Mouse (Mus musculus) neural tube, embryonic 11.5 days (tissue): ENCODE measurements at regions not wholly inside any gene's neighbourhood (a gene's known extent, or its start where the extent isn't known, plus 50 kb on each side); places are given as distances from the start of the nearest gene placed in this dataset.

Source experiments
- ATAC-seq: fragments of 200-750 bp; cut with Nextera tagmentation; 2 replicates; pipeline ENCODE4 v1.8.0; 2017; ENCODE audit warnings: moderate number of reproducible peaks, mild to moderate bottlenecking, moderate TSS enrichment, moderate library complexity; ENCODE audit not compliant: insufficient read depth, low FRiP score, low TSS enrichment
- DNase-seq: peaks from one replicate; pipeline ENCODE4 v3.0.0-alpha.2; 2015; ENCODE audit warnings: low spot score
- H3K27ac ChIP-seq: fragments of 300-500 bp; sonication (generic); 2 replicates; pipeline ENCODE4 v1.5.1; 2014; ENCODE audit warnings: low read depth, mild to moderate bottlenecking, low read length
- H3K27me3 ChIP-seq: fragments of 300-500 bp; sonication (generic); 2 replicates; pipeline ENCODE4 v1.6.1; 2014; ENCODE audit warnings: mild to moderate bottlenecking, low read length, mixed read lengths; ENCODE audit not compliant: control insufficient read depth, insufficient read depth
- H3K36me3 ChIP-seq: fragments of 300-500 bp; sonication (generic); 2 replicates; pipeline ENCODE4 v1.6.1; 2014; ENCODE audit warnings: mild to moderate bottlenecking, low read length, moderate library complexity, mixed read lengths; ENCODE audit not compliant: control insufficient read depth, insufficient read depth
- H3K4me1 ChIP-seq: fragments of 300-500 bp; sonication (generic); 2 replicates; pipeline ENCODE4 v1.6.1; 2014; ENCODE audit warnings: low read length, mixed read lengths; ENCODE audit not compliant: control insufficient read depth, insufficient read depth
- H3K4me2 ChIP-seq: fragments of 300-500 bp; sonication (generic); 2 replicates; pipeline ENCODE4 v1.6.1; 2014; ENCODE audit warnings: low read depth, mild to moderate bottlenecking, moderate library complexity
- H3K4me3 ChIP-seq: fragments of 300-500 bp; sonication (generic); 2 replicates; pipeline ENCODE4 v1.5.1; 2014; ENCODE audit warnings: low read depth, low read length
- H3K9ac ChIP-seq: fragments of 300-500 bp; sonication (generic); 2 replicates; pipeline ENCODE4 v1.6.1; 2014; ENCODE audit warnings: mild to moderate bottlenecking, low read length
- H3K9me3 ChIP-seq: fragments of 300-500 bp; sonication (generic); 2 replicates; pipeline ENCODE4 v1.6.1; 2016; ENCODE audit warnings: low read length; ENCODE audit not compliant: control insufficient read depth
- WGBS: fragments of 180-500 bp; shearing (Covaris S2); extraction: QIAGEN DNeasy Blood & Tissue Kit; methylation state at CpG from one replicate; pipeline ENCODE4 v1.1.7; 2014; 5-methylcytosine and 5-hydroxymethylcytosine counted together

- no peak for DNase-seq
- no peaks in the 10 kb centered on the region for H3K9me3 ChIP-seq
- no peak overlapping the region for H3K9ac ChIP-seq
- H3K27me3 ChIP-seq, result no peaks in the 10 kb centered on the region
- WGBS, result 59% methylated on average over 4 of the region's 4 CpGs
- no peak overlapping the region for H3K4me2 ChIP-seq
- no peak for ATAC-seq
- no peak overlapping the region for H3K27ac ChIP-seq
- H3K36me3 ChIP-seq, result no peaks in the 10 kb centered on the region
- H3K4me3 ChIP-seq, result no peak overlapping the region
- no peaks in the 10 kb centered on the region for H3K4me1 ChIP-seq
These were observed 423.3 kb downstream of the Zic3 start for GRCm38 (mm10) chrX:58445624-58446323.

DNA sequence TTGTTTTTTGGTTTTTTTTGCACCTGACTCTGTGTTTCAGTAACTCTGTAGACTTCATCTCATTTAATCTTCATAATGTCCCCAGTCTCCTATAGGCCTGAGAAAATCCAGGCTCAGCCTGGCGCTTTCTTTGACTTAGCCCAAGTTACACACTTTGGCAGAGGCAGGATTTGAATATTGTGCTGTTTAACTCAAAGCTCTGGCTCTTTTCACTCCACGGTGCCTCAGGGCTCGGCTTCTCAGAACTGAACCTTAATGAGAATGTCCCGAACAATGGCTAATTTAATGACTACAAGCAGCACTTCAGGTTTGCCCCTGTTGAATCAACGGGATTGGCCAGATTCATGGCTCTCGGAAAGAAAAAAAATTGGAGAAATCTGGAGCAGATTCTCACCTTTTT is 425.1 kb downstream of the Zic3 start:
- Histone ChIP-seq H3K4me1 (no peaks in the 10 kb centered on the region), H3K27me3 (no peaks in the 10 kb centered on the region), H3K27ac (no peak overlapping the region), H3K4me3 (no peak overlapping the region), H3K36me3 (no peaks in the 10 kb centered on the region), H3K4me2 (no peak overlapping the region), H3K9ac (no peak overlapping the region), H3K9me3 (no peaks in the 10 kb centered on the region)
- ATAC-seq (no peak), DNase-seq (no peak)
- 71% methylated on average over 6 of the region's 6 CpGs for WGBS

DNA sequence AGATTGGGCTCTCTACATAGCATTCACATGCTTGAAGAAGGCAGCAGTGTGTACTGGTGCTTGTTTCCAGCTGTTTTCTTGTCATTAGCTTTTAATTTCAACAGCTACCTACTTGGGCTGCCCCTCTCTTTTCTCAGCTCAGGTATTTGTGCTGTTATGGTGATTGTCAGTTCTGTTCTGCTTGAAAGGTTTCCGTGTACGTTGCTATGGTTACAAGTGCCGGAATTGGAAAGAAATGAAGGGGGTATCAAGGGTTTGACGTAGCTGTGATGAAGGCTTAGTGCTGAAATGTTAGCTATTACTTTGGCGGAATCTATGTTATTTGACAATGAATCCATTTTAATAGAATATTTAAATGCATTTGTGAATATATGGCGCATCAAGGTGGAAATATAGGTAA is 439.5 kb upstream of the 4930550L24Rik start:
- ATAC-seq (no peak), DNase-seq (no peak)
- no peak overlapping the region for H3K27ac ChIP-seq
- H3K36me3 ChIP-seq, result no peaks in the 10 kb centered on the region
- H3K4me1 ChIP-seq, result no peaks in the 10 kb centered on the region
- H3K27me3 ChIP-seq, result no peaks in the 10 kb centered on the region
- WGBS, result 73% methylated on average over 6 of the region's 6 CpGs
- no peak overlapping the region for H3K4me3 ChIP-seq
- no peak overlapping the region for H3K9ac ChIP-seq
- no peak overlapping the region for H3K4me2 ChIP-seq
- no peaks in the 10 kb centered on the region for H3K9me3 ChIP-seq

GRCm38 (mm10) chrX:58470986-58471385 is 438.2 kb upstream of the 4930550L24Rik start:
- Histone ChIP-seq H3K4me3 (no peak overlapping the region), H3K27me3 (no peaks in the 10 kb centered on the region), H3K9ac (no peak overlapping the region), H3K4me1 (no peaks in the 10 kb centered on the region), H3K36me3 (no peaks in the 10 kb centered on the region), H3K4me2 (no peak overlapping the region), H3K9me3 (no peaks in the 10 kb centered on the region), H3K27ac (no peak overlapping the region)
- DNase-seq (no peak), ATAC-seq (no peak)
- WGBS, result 62% methylated on average over 1 of the region's 1 CpGs

GRCm38 (mm10) chrX:58490861-58491260 is 418.3 kb upstream of the 4930550L24Rik start:
- Histone ChIP-seq H3K9me3 (no peaks in the 10 kb centered on the region), H3K4me1 (no peaks in the 10 kb centered on the region), H3K36me3 (no peaks in the 10 kb centered on the region), H3K27ac (no peak overlapping the region), H3K4me2 (no peak overlapping the region), H3K9ac (no peak overlapping the region), H3K4me3 (no peak overlapping the region), H3K27me3 (no peaks in the 10 kb centered on the region)
- ATAC-seq, result no peak
- 24% methylated on average over 2 of the region's 2 CpGs for WGBS
- DNase-seq, result no peak

- H3K4me3 ChIP-seq, result no peak overlapping the region
- 67% methylated on average over 1 of the region's 1 CpGs for WGBS
- no peak for ATAC-seq
- no peak overlapping the region for H3K4me2 ChIP-seq
- no peak overlapping the region for H3K27ac ChIP-seq
- H3K9me3 ChIP-seq, result no peaks in the 10 kb centered on the region
- H3K36me3 ChIP-seq, result no peaks in the 10 kb centered on the region
- DNase-seq, result no peak
- no peaks in the 10 kb centered on the region for H3K4me1 ChIP-seq
- H3K9ac ChIP-seq, result no peak overlapping the region
- no peaks in the 10 kb centered on the region for H3K27me3 ChIP-seq
These were observed 405.6 kb upstream of the 4930550L24Rik start for GRCm38 (mm10) chrX:58503573-58503972.

- H3K36me3 ChIP-seq, result no peaks in the 10 kb centered on the region
- H3K27me3 ChIP-seq, result no peaks in the 10 kb centered on the region
- H3K9ac ChIP-seq, result no peak overlapping the region
- H3K4me2 ChIP-seq, result no peak overlapping the region
- no peaks in the 10 kb centered on the region for H3K9me3 ChIP-seq
- no peak overlapping the region for H3K4me3 ChIP-seq
- ATAC-seq (no peak), DNase-seq (peak; percentile 9)
- 58% methylated on average over 5 of the region's 5 CpGs for WGBS
- H3K27ac ChIP-seq, result no peak overlapping the region
- H3K4me1 ChIP-seq, result no peaks in the 10 kb centered on the region
These were observed 394.2 kb upstream of the 4930550L24Rik start for GRCm38 (mm10) chrX:58514925-58515324.
